Mouse (Mus musculus): Measurements from ENCODE around the gene Cct7. TPM values are rescaled to one million over a fixed set of nuclear protein-coding genes. Genes with fewer than 3 reads are reported as not detected.

Cct7 gene
- polyA plus RNA-seq, 1 experiment from 2014 or later = 159 TPM

DNA sequence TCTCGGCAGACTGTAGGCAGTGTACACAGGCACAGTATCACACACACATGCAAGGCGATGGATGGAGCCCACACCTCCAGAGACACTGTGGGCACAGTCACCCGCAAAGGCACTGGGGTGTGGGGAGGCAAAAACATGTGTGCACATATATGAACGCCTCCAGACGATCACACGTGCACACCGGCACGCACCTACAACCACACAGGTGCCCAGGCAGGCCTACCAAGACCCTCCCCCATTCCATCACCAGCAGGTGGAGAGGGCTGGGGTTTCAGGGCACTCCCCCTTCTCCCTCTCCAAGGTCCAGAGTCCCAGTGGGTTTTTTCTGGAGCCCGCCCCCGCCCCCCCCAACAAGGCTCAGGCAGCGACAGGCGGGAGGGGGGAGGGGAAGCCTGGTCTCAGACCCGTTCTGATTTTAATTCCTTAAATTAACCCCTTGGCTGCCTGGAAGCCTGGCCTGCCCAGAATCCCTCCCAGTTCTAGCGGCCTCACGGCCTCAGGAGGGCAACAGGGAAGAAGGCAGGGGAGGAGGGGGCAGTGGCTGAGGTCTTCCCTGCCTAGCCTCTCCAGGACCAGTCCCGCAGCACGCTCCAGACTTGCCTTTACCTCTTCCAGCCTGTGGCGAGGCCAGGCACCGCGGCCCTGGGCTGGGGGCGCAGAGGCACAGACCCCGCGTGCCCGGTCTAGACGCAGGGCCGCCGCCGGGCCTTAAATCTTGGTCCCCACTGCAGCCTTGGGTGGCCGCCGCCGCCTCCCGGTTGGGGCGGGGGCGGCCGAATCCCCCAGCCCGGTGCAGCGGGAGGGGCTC is 51.0 kb downstream of the Cct7 start:
- peak overlapping the region; percentile 54 for H3K9ac ChIP-seq (ENCODE audit: low read depth, low read length)
- H3K36me3 ChIP-seq (ENCODE audit: control insufficient read depth, insufficient read depth) = no peaks in the 10 kb centered on the region
- 4% methylated on average over 37 of the region's 37 CpGs for WGBS
- H3K27me3 ChIP-seq (replicated peaks; ENCODE audit: control insufficient read depth, insufficient read depth, low read length) = peaks cover 14% of the 10 kb centered on the region; the same call in 1 of the 2 replicates
- no peaks in the 10 kb centered on the region for H3K4me1 ChIP-seq (replicated peaks; ENCODE audit: control insufficient read depth, insufficient read depth, low read length)
- peak overlapping the region; percentile 95 for H3K4me2 ChIP-seq (replicated peaks; ENCODE audit: low read depth)
- H3K4me3 ChIP-seq (ENCODE audit: low read depth, low read length) = peak overlapping the region; percentile 58
- no peaks in the 10 kb centered on the region for H3K9me3 ChIP-seq (ENCODE audit: control insufficient read depth)
- ATAC-seq = no peak
- no peak for TF ChIP-seq CTCF (IDR thresholded peaks at IDR 0.05; ENCODE audit: low read depth)
- H3K27ac ChIP-seq (ENCODE audit: low read depth, low read length) = no peak overlapping the region

DNA sequence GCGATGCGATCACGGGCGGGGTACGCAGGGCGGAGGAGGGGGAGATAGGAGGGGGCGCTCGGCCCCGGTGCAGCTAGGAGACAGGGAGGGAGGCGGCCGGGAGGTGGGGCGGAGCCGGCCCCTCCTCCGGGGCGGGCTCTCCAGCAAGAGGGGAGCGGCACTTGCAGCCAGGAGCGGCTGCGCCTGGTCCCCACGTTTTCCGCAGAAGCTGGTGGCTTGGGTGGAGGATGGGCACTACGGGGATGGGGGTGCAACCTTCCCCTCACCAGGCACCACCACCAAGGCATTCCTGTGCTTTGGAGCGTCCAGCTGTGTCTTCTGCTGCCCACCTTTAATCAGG is 51.6 kb downstream of the Cct7 start, which contains the start of gene Fbxo41:
TSS of gene Fbxo41 (minus strand) at position 84 of the 340 bp plus-strand sequence.
- Histone ChIP-seq H3K36me3 (ENCODE audit: control insufficient read depth, insufficient read depth) (no peaks in the 10 kb centered on the region), H3K4me3 (ENCODE audit: low read depth, low read length) (peak within 1 kb of the TSS; percentile 58), H3K4me2 (replicated peaks; ENCODE audit: low read depth) (peak within 1 kb of the TSS; percentile 95), H3K4me1 (replicated peaks; ENCODE audit: control insufficient read depth, insufficient read depth, low read length) (no peaks in the 10 kb centered on the region), H3K27me3 (replicated peaks; ENCODE audit: control insufficient read depth, insufficient read depth, low read length) (peaks cover 14% of the 10 kb centered on the region; the same call in 1 of the 2 replicates), H3K9me3 (ENCODE audit: control insufficient read depth) (no peaks in the 10 kb centered on the region), H3K9ac (ENCODE audit: low read depth, low read length) (peak within 1 kb of the TSS; percentile 54), H3K27ac (ENCODE audit: low read depth, low read length) (no peak within 1 kb of the TSS)
- ATAC-seq = 0 out of 2 replicates have a peak, but pooled peaks have one; percentile 13
- no peak for TF ChIP-seq CTCF (IDR thresholded peaks at IDR 0.05; ENCODE audit: low read depth)
- 3% methylated on average over 18 of the region's 22 CpGs for WGBS

DNA sequence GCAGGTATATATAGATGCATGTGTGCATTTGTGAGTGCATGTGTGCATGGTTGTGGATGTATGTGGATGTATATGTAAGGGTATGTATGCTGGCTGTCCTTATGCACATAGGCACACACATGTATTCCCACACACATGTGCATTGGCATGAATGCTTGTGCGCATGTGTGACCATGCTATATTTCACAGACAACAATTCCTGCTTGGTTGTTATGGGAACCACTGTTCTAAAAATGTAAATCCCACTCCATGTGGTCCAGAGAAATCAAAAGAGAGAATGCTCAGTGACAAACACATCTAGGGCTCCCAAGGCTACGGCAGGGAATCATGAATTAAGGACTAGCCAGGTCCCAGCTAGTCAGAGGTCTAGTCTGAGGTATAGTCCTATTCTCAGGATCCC is 53.6 kb downstream of the Cct7 start:
- TF ChIP-seq CTCF (IDR thresholded peaks at IDR 0.05; ENCODE audit: low read depth) = no peak
- peaks cover 20% of the 10 kb centered on the region for H3K27me3 ChIP-seq (replicated peaks; ENCODE audit: control insufficient read depth, insufficient read depth, low read length)
- no peak overlapping the region for H3K27ac ChIP-seq (ENCODE audit: low read depth, low read length)
- no peaks in the 10 kb centered on the region for H3K9me3 ChIP-seq (ENCODE audit: control insufficient read depth)
- WGBS = 91% methylated on average over 2 of the region's 2 CpGs
- no peak for ATAC-seq
- no peak overlapping the region for H3K4me3 ChIP-seq (ENCODE audit: low read depth, low read length)
- no peak overlapping the region for H3K4me2 ChIP-seq (replicated peaks; ENCODE audit: low read depth)
- no peaks in the 10 kb centered on the region for H3K4me1 ChIP-seq (replicated peaks; ENCODE audit: control insufficient read depth, insufficient read depth, low read length)
- H3K9ac ChIP-seq (ENCODE audit: low read depth, low read length) = no peak overlapping the region
- H3K36me3 ChIP-seq (ENCODE audit: control insufficient read depth, insufficient read depth) = no peaks in the 10 kb centered on the region

DNA sequence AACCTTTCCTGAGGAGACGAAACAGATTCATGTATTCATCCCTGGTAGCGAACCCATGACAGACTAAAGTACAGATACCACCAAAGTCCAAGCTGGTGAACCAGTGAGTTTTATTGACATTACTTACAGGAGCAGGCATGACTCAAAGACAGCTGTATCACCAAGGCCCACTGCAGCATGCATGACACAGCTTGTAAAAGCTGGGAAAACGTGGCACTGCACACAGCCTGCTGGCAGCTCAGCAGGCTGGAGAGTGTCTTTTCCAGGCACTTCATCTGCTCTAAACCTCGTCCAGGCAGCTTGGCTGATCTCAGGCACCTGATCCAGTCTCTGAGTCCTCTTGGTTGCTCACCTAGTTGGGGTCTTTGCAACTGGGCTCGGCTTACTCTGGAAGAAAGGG is 57.3 kb downstream of the Cct7 start:
- peaks cover 42% of the 10 kb centered on the region for H3K27me3 ChIP-seq (replicated peaks; ENCODE audit: control insufficient read depth, insufficient read depth, low read length)
- no peak for TF ChIP-seq CTCF (IDR thresholded peaks at IDR 0.05; ENCODE audit: low read depth)
- H3K36me3 ChIP-seq (ENCODE audit: control insufficient read depth, insufficient read depth) = no peaks in the 10 kb centered on the region; the same call in 1 of the 2 replicates
- ATAC-seq = no peak
- H3K9me3 ChIP-seq (ENCODE audit: control insufficient read depth) = no peaks in the 10 kb centered on the region
- no peak overlapping the region for H3K27ac ChIP-seq (ENCODE audit: low read depth, low read length)
- 42% methylated on average over 5 of the region's 5 CpGs for WGBS
- no peak overlapping the region for H3K4me2 ChIP-seq (replicated peaks; ENCODE audit: low read depth)
- no peaks in the 10 kb centered on the region for H3K4me1 ChIP-seq (replicated peaks; ENCODE audit: control insufficient read depth, insufficient read depth, low read length)
- H3K9ac ChIP-seq (ENCODE audit: low read depth, low read length) = no peak overlapping the region
- H3K4me3 ChIP-seq (ENCODE audit: low read depth, low read length) = no peak overlapping the region

DNA sequence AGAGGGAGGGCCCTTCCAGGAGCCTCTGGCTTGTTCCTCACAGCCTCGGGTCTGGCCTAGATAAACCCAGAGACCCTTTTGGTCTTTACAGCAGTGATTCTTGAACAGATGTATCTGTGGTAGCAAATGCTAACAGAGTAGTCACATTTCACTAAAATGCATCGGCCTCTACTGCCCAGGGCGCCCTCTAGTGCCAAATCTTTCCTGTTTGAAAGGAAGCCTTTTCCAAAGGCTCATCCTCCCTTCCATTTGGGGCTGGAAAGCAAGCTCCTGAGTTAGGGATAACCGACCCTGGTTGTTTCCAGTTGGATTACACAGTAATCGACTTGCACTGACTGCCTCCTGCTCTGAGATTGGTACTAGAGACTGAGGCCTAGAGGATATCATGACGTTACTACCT is 59.2 kb downstream of the Cct7 start:
- H3K4me3 ChIP-seq (ENCODE audit: low read depth, low read length) = no peak overlapping the region
- H3K9ac ChIP-seq (ENCODE audit: low read depth, low read length) = no peak overlapping the region
- H3K9me3 ChIP-seq (ENCODE audit: control insufficient read depth) = no peaks in the 10 kb centered on the region
- H3K27me3 ChIP-seq (replicated peaks; ENCODE audit: control insufficient read depth, insufficient read depth, low read length) = peaks cover 49% of the 10 kb centered on the region
- no peak overlapping the region for H3K27ac ChIP-seq (ENCODE audit: low read depth, low read length)
- H3K36me3 ChIP-seq (ENCODE audit: control insufficient read depth, insufficient read depth) = no peaks in the 10 kb centered on the region; the same call in 1 of the 2 replicates
- no peak for ATAC-seq
- WGBS = 6% methylated on average over 6 of the region's 6 CpGs
- H3K4me2 ChIP-seq (replicated peaks; ENCODE audit: low read depth) = no peak overlapping the region
- peak; percentile 70 for TF ChIP-seq CTCF (IDR thresholded peaks at IDR 0.05; ENCODE audit: low read depth)
- H3K4me1 ChIP-seq (replicated peaks; ENCODE audit: control insufficient read depth, insufficient read depth, low read length) = no peaks in the 10 kb centered on the region

DNA sequence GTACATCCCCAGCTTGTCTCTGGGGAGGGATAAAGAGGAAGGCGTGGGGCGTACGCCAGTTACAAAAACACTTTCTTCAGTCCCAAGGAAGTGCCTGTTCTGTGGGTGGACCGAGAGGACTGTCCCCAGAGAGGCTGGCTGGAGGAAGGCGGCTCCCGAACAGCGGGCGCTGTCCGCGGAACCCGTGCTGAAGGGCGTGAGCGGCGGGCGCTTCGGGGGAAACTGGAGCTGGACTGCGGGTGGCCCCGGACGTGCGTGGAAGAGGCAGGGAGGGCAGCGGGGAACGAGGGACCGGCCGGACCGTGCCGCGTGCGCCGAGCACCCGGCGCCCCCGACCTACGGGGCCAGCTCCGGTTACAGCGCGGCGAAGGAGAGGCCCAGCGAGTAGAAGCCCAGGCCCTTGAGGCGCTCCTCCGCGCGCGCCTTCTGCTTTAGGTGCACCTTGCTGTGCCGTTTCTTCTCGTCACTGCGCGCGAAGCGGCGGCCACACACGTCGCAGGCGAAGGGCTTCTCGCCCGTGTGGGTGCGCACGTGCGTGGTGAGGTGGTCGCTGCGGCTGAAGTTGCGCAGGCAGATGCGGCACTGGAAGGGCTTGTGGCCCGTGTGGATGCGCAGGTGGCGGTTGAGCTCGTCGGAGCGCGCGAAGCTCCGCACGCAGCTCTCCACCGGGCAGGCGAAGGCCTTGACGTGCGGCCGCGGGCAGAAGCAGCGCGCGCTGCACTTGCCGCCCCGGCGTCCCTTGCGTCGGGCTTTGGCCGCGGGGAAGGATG is 60.2 kb downstream of the Cct7 start:
- Histone ChIP-seq H3K27me3 (replicated peaks; ENCODE audit: control insufficient read depth, insufficient read depth, low read length) (peaks cover 55% of the 10 kb centered on the region), H3K9me3 (ENCODE audit: control insufficient read depth) (no peaks in the 10 kb centered on the region), H3K4me3 (ENCODE audit: low read depth, low read length) (peak overlapping the region; percentile 46), H3K9ac (ENCODE audit: low read depth, low read length) (no peak overlapping the region), H3K4me1 (replicated peaks; ENCODE audit: control insufficient read depth, insufficient read depth, low read length) (no peaks in the 10 kb centered on the region), H3K27ac (ENCODE audit: low read depth, low read length) (no peak overlapping the region), H3K36me3 (ENCODE audit: control insufficient read depth, insufficient read depth) (no peaks in the 10 kb centered on the region; the same call in 1 of the 2 replicates), H3K4me2 (replicated peaks; ENCODE audit: low read depth) (peak overlapping the region; percentile 44)
- TF ChIP-seq CTCF (IDR thresholded peaks at IDR 0.05; ENCODE audit: low read depth) = no peak
- WGBS = under 1% methylated on average over 84 of the region's 88 CpGs
- no peak for ATAC-seq

All from intestine, postnatal 0 days (tissue).